Mouse (Mus musculus) forebrain, postnatal 0 days (tissue): ENCODE results near the gene Pola2. TPM values are rescaled to one million over a fixed set of nuclear protein-coding genes. Genes with fewer than 3 reads are reported as not detected.

ENCODE experiments used
- ATAC-seq: fragments of 200-750 bp; cut with Nextera tagmentation; 2 replicates; pipeline ENCODE4 v1.8.0; 2017; ENCODE audit warnings: mild to moderate bottlenecking, moderate library complexity
- DNase-seq: peaks from one replicate; pipeline ENCODE4 v3.0.0-alpha.2; 2015
- H3K27ac ChIP-seq: fragments of 300-500 bp; sonication (generic); 2 replicates; pipeline ENCODE4 v1.5.1; 2014; ENCODE audit warnings: low read depth, mild to moderate bottlenecking, antibody characterized with exemption, low read length, moderate library complexity, mixed read lengths
- H3K27me3 ChIP-seq: fragments of 300-500 bp; sonication (generic); 2 replicates; pipeline ENCODE4 v1.6.1; 2014; ENCODE audit warnings: mild to moderate bottlenecking, low read length, mixed read lengths; ENCODE audit not compliant: insufficient read depth
- H3K36me3 ChIP-seq: fragments of 300-500 bp; sonication (generic); 2 replicates; pipeline ENCODE4 v1.6.1; 2014; ENCODE audit warnings: mild to moderate bottlenecking, moderate library complexity; ENCODE audit not compliant: insufficient read depth
- H3K4me1 ChIP-seq: fragments of 300-500 bp; sonication (generic); 2 replicates; pipeline ENCODE4 v1.6.1; 2014; ENCODE audit warnings: antibody characterized with exemption; ENCODE audit not compliant: insufficient read depth
- H3K4me2 ChIP-seq: fragments of 300-500 bp; sonication (generic); 2 replicates; pipeline ENCODE4 v1.6.1; 2014; ENCODE audit warnings: low read depth, mild to moderate bottlenecking, moderate library complexity
- H3K4me3 ChIP-seq: fragments of 300-500 bp; sonication (generic); 2 replicates; pipeline ENCODE4 v1.5.1; 2014; ENCODE audit warnings: low read depth, low read length, mixed read lengths
- H3K9ac ChIP-seq: fragments of 300-500 bp; sonication (generic); 2 replicates; pipeline ENCODE4 v1.6.1; 2014; ENCODE audit warnings: mild to moderate bottlenecking
- H3K9me3 ChIP-seq: fragments of 300-500 bp; sonication (generic); 2 replicates; pipeline ENCODE4 v1.6.1; 2016; ENCODE audit warnings: low read length
- CTCF ChIP-seq: sonication (generic); IDR thresholded peaks from 2 replicates; pipeline ENCODE4 v1.5.1; 2016; ENCODE audit warnings: antibody characterized with exemption, control low read depth, low read depth
- WGBS: fragments of 180-500 bp; shearing (Covaris S2); extraction: QIAGEN DNeasy Blood & Tissue Kit; methylation state at CpG from one replicate; pipeline ENCODE4 v1.1.7; 2014; 5-methylcytosine and 5-hydroxymethylcytosine counted together
- polyA plus RNA-seq: library from polyadenylated mRNA; unstranded; fragments of >200 nt; fragmentation: Nextera tagmentation; extraction: Ambion mirVana; gene quantifications from 2 replicates; pipeline ENCODE4 v1.2.1, GENCODE M21; 2015
- total RNA-seq: library from RNA; depleted of rRNA; stranded (reverse); fragments of >200 nt; gene quantifications from 2 replicates; pipeline ENCODE4 v1.2.3, GENCODE M21; 2014; rRNA removed

The Pola2 gene
- total and polyA plus RNA-seq, 2 experiments from 2014 or later = 13.7 to 18.1 TPM

GRCm38 (mm10) chr19:5892262-5892661, 71.7 kb downstream of the Pola2 start:
- H3K9ac ChIP-seq = no peak overlapping the region
- H3K36me3 ChIP-seq = peaks cover 11% of the 10 kb centered on the region
- H3K4me1 ChIP-seq = peaks cover 11% of the 10 kb centered on the region
- TF ChIP-seq CTCF = no peak
- DNase-seq (no peak), ATAC-seq (no peak)
- H3K27me3 ChIP-seq = no peaks in the 10 kb centered on the region
- WGBS = 94% methylated on average over 7 of the region's 7 CpGs
- peak overlapping the region; percentile 74; the same call in 1 of the 2 replicates for H3K4me2 ChIP-seq
- H3K27ac ChIP-seq = no peak overlapping the region
- no peak overlapping the region for H3K4me3 ChIP-seq
- no peaks in the 10 kb centered on the region for H3K9me3 ChIP-seq

- WGBS = 89% methylated on average over 12 of the region's 12 CpGs
- no peak for ATAC-seq
These were observed 72.3 kb downstream of the Pola2 start for GRCm38 (mm10) chr19:5891521-5892258.

More at GRCm38 (mm10) chr19:5891521-5892258, 72.3 kb downstream of the Pola2 start:
- no peak overlapping the region for H3K4me3 ChIP-seq
- peaks cover 11% of the 10 kb centered on the region for H3K4me1 ChIP-seq
- no peak for TF ChIP-seq CTCF
- H3K27me3 ChIP-seq = no peaks in the 10 kb centered on the region
- no peak overlapping the region for H3K9ac ChIP-seq
- no peaks in the 10 kb centered on the region for H3K9me3 ChIP-seq
- no peak for DNase-seq
- no peak overlapping the region for H3K4me2 ChIP-seq
- no peak overlapping the region for H3K27ac ChIP-seq
- peaks cover 9% of the 10 kb centered on the region for H3K36me3 ChIP-seq

Other genes with a start within 250 kb of the Pola2 start
- 28.5 and 33.2 TPM in 2 replicates for gene Ehbp1l1, start 237.9 kb downstream of the Pola2 start, total RNA-seq
- 41.3 and 53.0 TPM in 2 replicates for gene Ehbp1l1, start 237.9 kb downstream of the Pola2 start, polyA plus RNA-seq
- gene Fam89b, start 234.5 kb downstream of the Pola2 start, total RNA-seq = 169 and 172 TPM in 2 replicates
- 165 and 200 TPM in 2 replicates for gene Fam89b, start 234.5 kb downstream of the Pola2 start, polyA plus RNA-seq
- gene Ltbp3, start 223.3 kb downstream of the Pola2 start, total RNA-seq = 21.3 and 22.7 TPM in 2 replicates
- gene Ltbp3, start 223.3 kb downstream of the Pola2 start, polyA plus RNA-seq = 5.9 and 12.4 TPM in 2 replicates
- gene Scyl1, start 192.8 kb downstream of the Pola2 start, total RNA-seq = 79.8 and 98.1 TPM in 2 replicates
- gene Scyl1, start 192.8 kb downstream of the Pola2 start, polyA plus RNA-seq = 62.7 and 68.8 TPM in 2 replicates
- gene Frmd8, start 88.9 kb downstream of the Pola2 start, total RNA-seq = 8.5 and 13.3 TPM in 2 replicates
- gene Frmd8, start 88.9 kb downstream of the Pola2 start, polyA plus RNA-seq = 9.0 and 10.3 TPM in 2 replicates
- gene Slc25a45, start 86.4 kb downstream of the Pola2 start, total RNA-seq = 2.2 and 2.6 TPM in 2 replicates
- 2.0 and 2.9 TPM in 2 replicates for gene Slc25a45, start 86.4 kb downstream of the Pola2 start, polyA plus RNA-seq
- 9.9 and 14.2 TPM in 2 replicates for gene Tigd3, start 70.1 kb downstream of the Pola2 start, total RNA-seq
- gene Tigd3, start 70.1 kb downstream of the Pola2 start, polyA plus RNA-seq = 8.6 and 10.2 TPM in 2 replicates
- gene Dpf2, start 51.2 kb downstream of the Pola2 start, total RNA-seq = 52.8 and 64.5 TPM in 2 replicates
- 56.8 and 60.1 TPM in 2 replicates for gene Dpf2, start 51.2 kb downstream of the Pola2 start, polyA plus RNA-seq
- gene Cdc42ep2, start 39.4 kb downstream of the Pola2 start, total RNA-seq = 13.3 and 18.4 TPM in 2 replicates
- gene Cdc42ep2, start 39.4 kb downstream of the Pola2 start, polyA plus RNA-seq = 13.5 and 15.6 TPM in 2 replicates
- not detected in 2 replicates for gene Slc22a20, start 21.9 kb upstream of the Pola2 start, total RNA-seq
- gene Slc22a20, start 21.9 kb upstream of the Pola2 start, polyA plus RNA-seq = not detected in 2 replicates
- 5.5 and 7.7 TPM in 2 replicates for gene Capn1, start 51.7 kb upstream of the Pola2 start, total RNA-seq
- gene Capn1, start 51.7 kb upstream of the Pola2 start, polyA plus RNA-seq = 3.0 and 3.3 TPM in 2 replicates
- gene Syvn1, start 82.4 kb upstream of the Pola2 start, total RNA-seq = 15.8 and 23.7 TPM in 2 replicates
- 24.7 and 27.7 TPM in 2 replicates for gene Syvn1, start 82.4 kb upstream of the Pola2 start, polyA plus RNA-seq
- 47.1 and 50.8 TPM in 2 replicates for gene Mrpl49, start 93.6 kb upstream of the Pola2 start, total RNA-seq
- gene Mrpl49, start 93.6 kb upstream of the Pola2 start, polyA plus RNA-seq = 54.4 and 55.7 TPM in 2 replicates
- 1,002 and 1,178 TPM in 2 replicates for gene Fau, start 93.6 kb upstream of the Pola2 start, total RNA-seq
- gene Fau, start 93.6 kb upstream of the Pola2 start, polyA plus RNA-seq = 610 and 775 TPM in 2 replicates
- 42.5 and 50.8 TPM in 2 replicates for gene Znhit2, start 97.0 kb upstream of the Pola2 start, total RNA-seq
- 46.1 and 47.1 TPM in 2 replicates for gene Znhit2, start 97.0 kb upstream of the Pola2 start, polyA plus RNA-seq
- gene Tm7sf2, start 104.2 kb upstream of the Pola2 start, total RNA-seq = 70.6 and 79.6 TPM in 2 replicates
- 37.1 and 43.3 TPM in 2 replicates for gene Tm7sf2, start 104.2 kb upstream of the Pola2 start, polyA plus RNA-seq
- 93.0 and 96.8 TPM in 2 replicates for gene Vps51, start 113.0 kb upstream of the Pola2 start, total RNA-seq
- gene Vps51, start 113.0 kb upstream of the Pola2 start, polyA plus RNA-seq = 78.6 and 93.7 TPM in 2 replicates
- not detected in 2 replicates for gene Tmem262, start 115.8 kb upstream of the Pola2 start, total RNA-seq
- gene Tmem262, start 115.8 kb upstream of the Pola2 start, polyA plus RNA-seq = not detected in 2 replicates
- 0.69 TPM in 1 of 2 replicates, not detected in the other for gene Gm28374, start 118.1 kb upstream of the Pola2 start, total RNA-seq
- 0.57 and 0.68 TPM in 2 replicates for gene Gm28374, start 118.1 kb upstream of the Pola2 start, polyA plus RNA-seq
- gene Zfpl1, start 120.8 kb upstream of the Pola2 start, total RNA-seq = 63.4 and 63.9 TPM in 2 replicates
- gene Zfpl1, start 120.8 kb upstream of the Pola2 start, polyA plus RNA-seq = 100 and 114 TPM in 2 replicates
- 2.2 and 3.0 TPM in 2 replicates for gene Cdca5, start 120.8 kb upstream of the Pola2 start, total RNA-seq
- gene Cdca5, start 120.8 kb upstream of the Pola2 start, polyA plus RNA-seq = 4.7 TPM in 2 replicates
- not detected in 2 replicates for gene AC131692.1, start 130.2 kb upstream of the Pola2 start, total RNA-seq
- not detected in 2 replicates for gene AC131692.1, start 130.2 kb upstream of the Pola2 start, polyA plus RNA-seq
- gene Naaladl1, start 141.6 kb upstream of the Pola2 start, total RNA-seq = 0.14 and 0.15 TPM in 2 replicates
- 0.39 and 0.51 TPM in 2 replicates for gene Naaladl1, start 141.6 kb upstream of the Pola2 start, polyA plus RNA-seq
- gene Sac3d1, start 154.4 kb upstream of the Pola2 start, total RNA-seq = 44.8 and 67.7 TPM in 2 replicates
- gene Sac3d1, start 154.4 kb upstream of the Pola2 start, polyA plus RNA-seq = 60.8 and 61.5 TPM in 2 replicates
- 46.1 and 57.0 TPM in 2 replicates for gene Snx15, start 164.1 kb upstream of the Pola2 start, total RNA-seq
- 58.0 and 60.5 TPM in 2 replicates for gene Snx15, start 164.1 kb upstream of the Pola2 start, polyA plus RNA-seq
- gene Batf2, start 176.8 kb upstream of the Pola2 start, total RNA-seq = not detected in 2 replicates
- not detected in 2 replicates for gene Batf2, start 176.8 kb upstream of the Pola2 start, polyA plus RNA-seq
- 60.6 and 63.8 TPM in 2 replicates for gene Arl2, start 177.3 kb upstream of the Pola2 start, total RNA-seq
- 111 and 118 TPM in 2 replicates for gene Arl2, start 177.3 kb upstream of the Pola2 start, polyA plus RNA-seq
- gene Majin, start 220.2 kb upstream of the Pola2 start, total RNA-seq = not detected in 2 replicates
- not detected in 2 replicates for gene Majin, start 220.2 kb upstream of the Pola2 start, polyA plus RNA-seq